Mouse (Mus musculus) mesoderm, embryonic 11.5 days (tissue): ENCODE results near the gene Ifi203.
"Not testable (repeated sequence)": the region's sequence is repeated elsewhere in the genome, so short reads cannot be mapped to it uniquely, and the experiment has no call there.

Experiments used
- DNase-seq: peaks from one replicate; pipeline ENCODE4 v3.0.0-alpha.2; 2012; ENCODE audit warnings: low read depth, low spot score

The Ifi203 gene

GRCm38 (mm10) chr1:173941924-173942779 lies at the start of gene Ifi203, which contains the start of gene Mndal:
Gene Ifi203 (minus strand): TSS chr1:173942672.
Gene Mndal (minus strand): TSS chr1:173942491.
- not testable (repeated sequence) for DNase-seq

GRCm38 (mm10) chr1:173982694-173983305 lies 40.3 kb upstream of the Ifi203 start, which contains the start of gene Ifi202b:
Gene Ifi202b (minus strand): TSS chr1:173982744.
- not testable (repeated sequence) for DNase-seq

- DNase-seq, result not testable (repeated sequence)
Measured at GRCm38 (mm10) chr1:173981038-173981437, 38.6 kb upstream of the Ifi203 start.

GRCm38 (mm10) chr1:173977622-173978021 lies 35.1 kb upstream of the Ifi203 start:
- no peak for DNase-seq

GRCm38 (mm10) chr1:173973111-173973510 lies 30.6 kb upstream of the Ifi203 start:
- no peak for DNase-seq

- DNase-seq, result not testable (repeated sequence)
Measured at GRCm38 (mm10) chr1:173961491-173961890, 19.0 kb upstream of the Ifi203 start.

- not testable (repeated sequence) for DNase-seq
Measured at GRCm38 (mm10) chr1:173959998-173960397, 17.5 kb upstream of the Ifi203 start.

GRCm38 (mm10) chr1:173955839-173956527 lies 13.5 kb upstream of the Ifi203 start:
- DNase-seq, result not testable (repeated sequence)

GRCm38 (mm10) chr1:173955071-173955796 lies 12.8 kb upstream of the Ifi203 start:
- no peak for DNase-seq

GRCm38 (mm10) chr1:173953563-173953962 lies 11.1 kb upstream of the Ifi203 start:
- DNase-seq, result no peak

GRCm38 (mm10) chr1:173949044-173949443 lies 6.6 kb upstream of the Ifi203 start:
- DNase-seq, result not testable (repeated sequence)

- not testable (repeated sequence) for DNase-seq
Measured at GRCm38 (mm10) chr1:173942780-173943066, 251 bp upstream of the Ifi203 start.

- DNase-seq, result not testable (repeated sequence)
Measured at GRCm38 (mm10) chr1:173941522-173941921, 950 bp downstream of the Ifi203 start.

- DNase-seq, result not testable (repeated sequence)
Measured at GRCm38 (mm10) chr1:173919279-173919678, 23.2 kb downstream of the Ifi203 start.

GRCm38 (mm10) chr1:173914559-173914958 lies 27.9 kb downstream of the Ifi203 start:
- no peak for DNase-seq

GRCm38 (mm10) chr1:173913256-173913791 lies 29.1 kb downstream of the Ifi203 start:
- DNase-seq, result not testable (repeated sequence)

GRCm38 (mm10) chr1:173912548-173913255 lies 29.8 kb downstream of the Ifi203 start, which contains the start of gene Ifi211:
Gene Ifi211 (minus strand): TSS chr1:173913046.
- not testable (repeated sequence) for DNase-seq

- DNase-seq, result no peak
Measured at GRCm38 (mm10) chr1:173911808-173912464, 30.5 kb downstream of the Ifi203 start.

GRCm38 (mm10) chr1:173908390-173908789 lies 34.1 kb downstream of the Ifi203 start:
- DNase-seq, result not testable (repeated sequence)

- DNase-seq, result not testable (repeated sequence)
Measured at GRCm38 (mm10) chr1:173905885-173906284, 36.6 kb downstream of the Ifi203 start.
